Mouse (Mus musculus): ENCODE measurements around the gene Atp2b4. TPM values are rescaled to one million over a fixed set of nuclear protein-coding genes. Genes with fewer than 3 reads are reported as not detected.
A peak's percentile ranks its signal among the peaks of the same experiment; 100 is the strongest.
"Not testable (repeated sequence)": the region's sequence is repeated elsewhere in the genome, so short reads cannot be mapped to it uniquely, and the experiment has no call there.

Gene Atp2b4
- polyA plus RNA-seq, 1 experiment from 2014 or later, result 12.7 TPM

GRCm38 (mm10) chr1:133670190-133670589, 130.7 kb downstream of the Atp2b4 start:
- Histone ChIP-seq H3K27ac (ENCODE audit: low read depth) (no peak overlapping the region), H3K9me3 (ENCODE audit: low read depth, low read length) (no peaks in the 10 kb centered on the region), H3K9ac (no peak overlapping the region), H3K27me3 (ENCODE audit: insufficient read depth, low read length) (no peaks in the 10 kb centered on the region), H3K36me3 (ENCODE audit: insufficient read depth) (no peaks in the 10 kb centered on the region), H3K4me3 (ENCODE audit: low read depth, low read length) (no peak overlapping the region), H3K4me2 (no peak overlapping the region), H3K4me1 (ENCODE audit: insufficient read depth) (no peaks in the 10 kb centered on the region)
- DNase-seq (no peak), ATAC-seq (ENCODE audit: insufficient read depth) (no peak)
- 80% methylated on average over 12 of the region's 12 CpGs for whole genome bisulfite sequencing
- TF ChIP-seq CTCF (IDR thresholded peaks at IDR 0.05; ENCODE audit: low read depth), result no peak

- TF ChIP-seq CTCF (IDR thresholded peaks at IDR 0.05; ENCODE audit: low read depth), result no peak
- WGBS, result 71% methylated on average over 3 of the region's 3 CpGs
- H3K4me3 ChIP-seq (ENCODE audit: low read depth, low read length), result no peak overlapping the region
These were observed 132.2 kb downstream of the Atp2b4 start for GRCm38 (mm10) chr1:133668618-133669017.

GRCm38 (mm10) chr1:133667721-133668120, 133.1 kb downstream of the Atp2b4 start:
- Histone ChIP-seq H3K9me3 (ENCODE audit: low read depth, low read length) (no peaks in the 10 kb centered on the region), H3K9ac (no peak overlapping the region), H3K4me1 (ENCODE audit: insufficient read depth) (no peaks in the 10 kb centered on the region), H3K27ac (ENCODE audit: low read depth) (no peak overlapping the region), H3K4me3 (ENCODE audit: low read depth, low read length) (no peak overlapping the region), H3K4me2 (no peak overlapping the region), H3K36me3 (ENCODE audit: insufficient read depth) (no peaks in the 10 kb centered on the region), H3K27me3 (ENCODE audit: insufficient read depth, low read length) (no peaks in the 10 kb centered on the region)
- DNase-seq, result no peak
- WGBS, result 43% methylated on average over 7 of the region's 7 CpGs
- no peak for ATAC-seq (ENCODE audit: insufficient read depth)
- no peak for TF ChIP-seq CTCF (IDR thresholded peaks at IDR 0.05; ENCODE audit: low read depth)

More at GRCm38 (mm10) chr1:133668618-133669017, 132.2 kb downstream of the Atp2b4 start:
- Histone ChIP-seq H3K27me3 (ENCODE audit: insufficient read depth, low read length) (no peaks in the 10 kb centered on the region), H3K36me3 (ENCODE audit: insufficient read depth) (no peaks in the 10 kb centered on the region), H3K4me1 (ENCODE audit: insufficient read depth) (no peaks in the 10 kb centered on the region), H3K9ac (no peak overlapping the region), H3K27ac (ENCODE audit: low read depth) (no peak overlapping the region), H3K9me3 (ENCODE audit: low read depth, low read length) (no peaks in the 10 kb centered on the region), H3K4me2 (no peak overlapping the region)
- DNase-seq, result no peak
- no peak for ATAC-seq (ENCODE audit: insufficient read depth)

GRCm38 (mm10) chr1:133665713-133666112, 135.1 kb downstream of the Atp2b4 start:
- H3K36me3 ChIP-seq (ENCODE audit: insufficient read depth); H3K4me3 ChIP-seq (ENCODE audit: low read depth, low read length); H3K27me3 ChIP-seq (ENCODE audit: insufficient read depth, low read length); H3K9ac ChIP-seq; H3K27ac ChIP-seq (ENCODE audit: low read depth); H3K4me1 ChIP-seq (ENCODE audit: insufficient read depth); DNase-seq; ATAC-seq (ENCODE audit: insufficient read depth); H3K4me2 ChIP-seq; H3K9me3 ChIP-seq (ENCODE audit: low read depth, low read length): not testable (repeated sequence)
- WGBS, result 83% methylated on average over 6 of the region's 8 CpGs

GRCm38 (mm10) chr1:133664203-133664970, 136.5 kb downstream of the Atp2b4 start:
- Histone ChIP-seq H3K4me1 (ENCODE audit: insufficient read depth) (peaks cover 6% of the 10 kb centered on the region), H3K36me3 (ENCODE audit: insufficient read depth) (peaks cover 6% of the 10 kb centered on the region; the same call in 1 of the 2 replicates), H3K4me3 (ENCODE audit: low read depth, low read length) (no peak overlapping the region), H3K9ac (no peak overlapping the region), H3K9me3 (ENCODE audit: low read depth, low read length) (no peaks in the 10 kb centered on the region), H3K27me3 (ENCODE audit: insufficient read depth, low read length) (no peaks in the 10 kb centered on the region), H3K27ac (ENCODE audit: low read depth) (no peak overlapping the region), H3K4me2 (no peak overlapping the region)
- ATAC-seq (ENCODE audit: insufficient read depth) (no peak), DNase-seq (no peak)
- 67% methylated on average over 11 of the region's 11 CpGs for WGBS
- TF ChIP-seq CTCF (IDR thresholded peaks at IDR 0.05; ENCODE audit: low read depth), result no peak

- Histone ChIP-seq H3K36me3 (ENCODE audit: insufficient read depth) (peaks cover 14% of the 10 kb centered on the region), H3K4me1 (ENCODE audit: insufficient read depth) (peaks cover 16% of the 10 kb centered on the region), H3K27ac (ENCODE audit: low read depth) (peak overlapping the region; percentile 26), H3K9me3 (ENCODE audit: low read depth, low read length) (no peaks in the 10 kb centered on the region), H3K27me3 (ENCODE audit: insufficient read depth, low read length) (no peaks in the 10 kb centered on the region), H3K4me3 (ENCODE audit: low read depth, low read length) (no peak overlapping the region), H3K4me2 (no peak overlapping the region), H3K9ac (no peak overlapping the region)
- WGBS, result 42% methylated on average over 4 of the region's 4 CpGs
- ATAC-seq (ENCODE audit: insufficient read depth) (no peak), DNase-seq (peak; percentile 32)
- no peak for TF ChIP-seq CTCF (IDR thresholded peaks at IDR 0.05; ENCODE audit: low read depth)
These were observed 137.4 kb downstream of the Atp2b4 start for GRCm38 (mm10) chr1:133663427-133663826.

GRCm38 (mm10) chr1:133662941-133663340, 137.9 kb downstream of the Atp2b4 start:
- Histone ChIP-seq H3K9me3 (ENCODE audit: low read depth, low read length) (no peaks in the 10 kb centered on the region), H3K36me3 (ENCODE audit: insufficient read depth) (peaks cover 19% of the 10 kb centered on the region), H3K27me3 (ENCODE audit: insufficient read depth, low read length) (no peaks in the 10 kb centered on the region), H3K27ac (ENCODE audit: low read depth) (0 out of 2 replicates have a peak overlapping the region, but pooled peaks have one; percentile 24), H3K4me3 (ENCODE audit: low read depth, low read length) (no peak overlapping the region), H3K4me2 (no peak overlapping the region), H3K4me1 (ENCODE audit: insufficient read depth) (peaks cover 16% of the 10 kb centered on the region), H3K9ac (no peak overlapping the region)
- DNase-seq (no peak), ATAC-seq (ENCODE audit: insufficient read depth) (no peak)
- no peak for TF ChIP-seq CTCF (IDR thresholded peaks at IDR 0.05; ENCODE audit: low read depth)
- 96% methylated on average over 7 of the region's 7 CpGs for WGBS
